Mouse (Mus musculus): Measurements from ENCODE around the gene Dmrt3. TPM values are rescaled to one million over a fixed set of nuclear protein-coding genes. Genes with fewer than 3 reads are reported as not detected.

Dmrt3 gene
- polyA plus RNA-seq, 1 experiment from 2014 or later = not detected

GRCm38 (mm10) chr19:25635622-25636244, 25.6 kb downstream of the Dmrt3 start:
- no peak overlapping the region for H3K27ac ChIP-seq (ENCODE audit: low read depth)
- no peaks in the 10 kb centered on the region for H3K4me1 ChIP-seq (ENCODE audit: insufficient read depth)
- ATAC-seq (0 out of 2 replicates have a peak, but pooled peaks have one; percentile 23), DNase-seq (peak; percentile 68)
- H3K4me3 ChIP-seq (ENCODE audit: low read depth, low read length) = no peak overlapping the region
- no peaks in the 10 kb centered on the region for H3K36me3 ChIP-seq (replicated peaks; ENCODE audit: insufficient read depth, low read length)
- WGBS (ENCODE audit: insufficient replicate concordance) = 13% methylated on average over 22 of the region's 22 CpGs
- H3K9me3 ChIP-seq (ENCODE audit: low read length) = no peaks in the 10 kb centered on the region
- no peaks in the 10 kb centered on the region for H3K27me3 ChIP-seq (ENCODE audit: insufficient read depth, low read length)
- no peak overlapping the region for H3K4me2 ChIP-seq (ENCODE audit: low read depth, low read length)
- no peak overlapping the region for H3K9ac ChIP-seq (replicated peaks)
- TF ChIP-seq EP300 (IDR thresholded peaks at IDR 0.05; ENCODE audit: low read depth) = no peak
- TF ChIP-seq CTCF (IDR thresholded peaks at IDR 0.05; ENCODE audit: low read depth) = peak; percentile 87

- 73% methylated on average over 11 of the region's 11 CpGs for WGBS (ENCODE audit: insufficient replicate concordance)
- Histone ChIP-seq H3K4me3 (ENCODE audit: low read depth, low read length) (no peak overlapping the region), H3K4me1 (ENCODE audit: insufficient read depth) (no peaks in the 10 kb centered on the region), H3K9ac (replicated peaks) (no peak overlapping the region), H3K4me2 (ENCODE audit: low read depth, low read length) (no peak overlapping the region), H3K27me3 (ENCODE audit: insufficient read depth, low read length) (no peaks in the 10 kb centered on the region), H3K36me3 (replicated peaks; ENCODE audit: insufficient read depth, low read length) (no peaks in the 10 kb centered on the region), H3K9me3 (ENCODE audit: low read length) (no peaks in the 10 kb centered on the region), H3K27ac (ENCODE audit: low read depth) (no peak overlapping the region)
- TF ChIP-seq EP300 (IDR thresholded peaks at IDR 0.05; ENCODE audit: low read depth) (no peak), CTCF (IDR thresholded peaks at IDR 0.05; ENCODE audit: low read depth) (no peak)
- ATAC-seq (no peak), DNase-seq (no peak)
These were observed 28.8 kb downstream of the Dmrt3 start for GRCm38 (mm10) chr19:25638766-25639361.

DNA sequence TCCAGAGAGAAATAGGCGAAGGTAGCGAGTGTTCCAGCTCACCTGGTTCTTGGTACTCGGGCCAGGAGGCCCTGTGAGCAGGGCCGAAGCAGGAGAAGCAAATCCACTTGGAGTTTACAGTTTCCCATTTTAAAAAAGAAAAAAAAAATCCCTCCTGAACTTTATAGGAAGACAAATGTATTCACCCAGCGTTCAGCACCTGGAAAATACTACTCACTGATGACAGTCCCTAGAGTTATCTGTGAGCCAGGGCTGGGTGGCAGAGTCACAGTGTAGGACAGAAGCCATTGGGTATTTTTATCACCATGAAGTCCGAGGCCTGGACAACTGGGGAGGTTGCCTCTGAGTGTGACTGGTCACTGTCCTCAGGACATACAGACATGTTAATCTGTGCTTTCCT, 31.7 kb downstream of the Dmrt3 start:
- Histone ChIP-seq H3K4me3 (ENCODE audit: low read depth, low read length) (no peak overlapping the region), H3K9ac (replicated peaks) (no peak overlapping the region), H3K27me3 (ENCODE audit: insufficient read depth, low read length) (no peaks in the 10 kb centered on the region), H3K9me3 (ENCODE audit: low read length) (no peaks in the 10 kb centered on the region), H3K4me2 (ENCODE audit: low read depth, low read length) (no peak overlapping the region), H3K4me1 (ENCODE audit: insufficient read depth) (no peaks in the 10 kb centered on the region), H3K27ac (ENCODE audit: low read depth) (no peak overlapping the region), H3K36me3 (replicated peaks; ENCODE audit: insufficient read depth, low read length) (no peaks in the 10 kb centered on the region)
- ATAC-seq = no peak
- WGBS (ENCODE audit: insufficient replicate concordance) = 75% methylated on average over 6 of the region's 6 CpGs
- DNase-seq = no peak
- no peak for TF ChIP-seq EP300 (IDR thresholded peaks at IDR 0.05; ENCODE audit: low read depth)
- TF ChIP-seq CTCF (IDR thresholded peaks at IDR 0.05; ENCODE audit: low read depth) = no peak

DNA sequence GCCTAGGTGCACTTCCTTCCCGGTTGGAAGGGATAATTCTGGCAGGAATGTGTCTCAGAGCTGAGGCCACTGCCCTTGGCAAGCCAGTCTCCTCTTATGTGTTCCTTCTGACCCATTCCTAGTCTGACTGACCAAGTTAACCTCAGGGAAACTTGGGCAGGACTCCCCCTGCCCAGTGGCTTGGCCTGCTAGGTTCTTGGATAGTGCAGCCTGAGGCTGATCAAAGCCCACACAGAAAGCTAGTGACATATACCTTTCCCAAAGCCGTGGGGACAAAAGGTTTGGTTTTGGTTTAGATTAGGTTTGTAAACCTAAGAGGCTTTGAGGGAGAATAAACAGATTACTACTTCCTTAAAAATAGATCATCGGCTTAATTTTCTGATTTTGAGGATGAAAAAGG, 37.0 kb downstream of the Dmrt3 start:
- no peak overlapping the region for H3K9ac ChIP-seq (replicated peaks)
- H3K27me3 ChIP-seq (ENCODE audit: insufficient read depth, low read length) = no peaks in the 10 kb centered on the region
- DNase-seq (no peak), ATAC-seq (no peak)
- no peaks in the 10 kb centered on the region for H3K36me3 ChIP-seq (replicated peaks; ENCODE audit: insufficient read depth, low read length)
- no peaks in the 10 kb centered on the region for H3K9me3 ChIP-seq (ENCODE audit: low read length)
- no peak for TF ChIP-seq EP300 (IDR thresholded peaks at IDR 0.05; ENCODE audit: low read depth)
- no peak for TF ChIP-seq CTCF (IDR thresholded peaks at IDR 0.05; ENCODE audit: low read depth)
- H3K4me3 ChIP-seq (ENCODE audit: low read depth, low read length) = no peak overlapping the region
- no peak overlapping the region for H3K27ac ChIP-seq (ENCODE audit: low read depth)
- WGBS (ENCODE audit: insufficient replicate concordance) = 58% methylated on average over 3 of the region's 3 CpGs
- H3K4me2 ChIP-seq (ENCODE audit: low read depth, low read length) = no peak overlapping the region
- peaks cover 5% of the 10 kb centered on the region; the same call in 1 of the 2 replicates for H3K4me1 ChIP-seq (ENCODE audit: insufficient read depth)

DNA sequence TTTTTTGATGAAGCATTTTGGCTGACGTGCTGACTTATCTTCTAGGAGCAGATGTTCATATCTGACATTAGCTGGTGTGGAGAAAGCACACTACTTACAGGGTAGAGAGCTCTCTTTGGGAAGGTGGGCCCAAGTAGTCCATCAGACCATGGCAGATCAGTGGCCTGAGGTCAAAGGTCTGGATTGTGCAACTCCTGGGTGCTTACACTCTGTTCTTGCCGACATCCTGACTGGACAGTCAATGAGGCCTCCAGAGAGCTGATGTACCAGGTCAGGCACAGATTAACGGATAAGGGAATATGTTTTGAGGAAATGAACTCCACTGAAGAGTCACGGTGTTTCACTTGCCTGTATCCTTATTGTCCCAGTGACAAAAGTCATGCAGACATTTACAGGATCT, 38.6 kb downstream of the Dmrt3 start:
- Histone ChIP-seq H3K4me2 (ENCODE audit: low read depth, low read length) (no peak overlapping the region), H3K4me1 (ENCODE audit: insufficient read depth) (peaks cover 5% of the 10 kb centered on the region; the same call in 1 of the 2 replicates), H3K36me3 (replicated peaks; ENCODE audit: insufficient read depth, low read length) (no peaks in the 10 kb centered on the region), H3K9me3 (ENCODE audit: low read length) (no peaks in the 10 kb centered on the region), H3K9ac (replicated peaks) (no peak overlapping the region), H3K4me3 (ENCODE audit: low read depth, low read length) (no peak overlapping the region), H3K27ac (ENCODE audit: low read depth) (no peak overlapping the region), H3K27me3 (ENCODE audit: insufficient read depth, low read length) (no peaks in the 10 kb centered on the region)
- TF ChIP-seq CTCF (IDR thresholded peaks at IDR 0.05; ENCODE audit: low read depth) (no peak), EP300 (IDR thresholded peaks at IDR 0.05; ENCODE audit: low read depth) (no peak)
- WGBS (ENCODE audit: insufficient replicate concordance) = 41% methylated on average over 4 of the region's 4 CpGs
- DNase-seq (peak; percentile 53), ATAC-seq (peak; percentile 61; the same call in 1 of the 2 replicates)

GRCm38 (mm10) chr19:25650474-25650873, 40.4 kb downstream of the Dmrt3 start:
- ATAC-seq (peak; percentile 58; the same call in 1 of the 2 replicates), DNase-seq (no peak)
- H3K4me3 ChIP-seq (ENCODE audit: low read depth, low read length) = no peak overlapping the region
- peaks cover 5% of the 10 kb centered on the region; the same call in 1 of the 2 replicates for H3K4me1 ChIP-seq (ENCODE audit: insufficient read depth)
- H3K36me3 ChIP-seq (replicated peaks; ENCODE audit: insufficient read depth, low read length) = no peaks in the 10 kb centered on the region
- H3K4me2 ChIP-seq (ENCODE audit: low read depth, low read length) = no peak overlapping the region
- H3K9ac ChIP-seq (replicated peaks) = no peak overlapping the region
- H3K9me3 ChIP-seq (ENCODE audit: low read length) = no peaks in the 10 kb centered on the region
- no peak overlapping the region for H3K27ac ChIP-seq (ENCODE audit: low read depth)
- TF ChIP-seq EP300 (IDR thresholded peaks at IDR 0.05; ENCODE audit: low read depth) (no peak), CTCF (IDR thresholded peaks at IDR 0.05; ENCODE audit: low read depth) (no peak)
- H3K27me3 ChIP-seq (ENCODE audit: insufficient read depth, low read length) = no peaks in the 10 kb centered on the region
- 52% methylated on average over 10 of the region's 10 CpGs for WGBS (ENCODE audit: insufficient replicate concordance)

Data from liver, postnatal 0 days (tissue).